In genomic region chr11:82889524-82890341, GRCm38 (mm10) we compare ENCODE assay signal across 8 mouse cellular contexts. TPM values are rescaled to one million over a fixed set of nuclear protein-coding genes. Genes with fewer than 3 reads are reported as not detected.
DNase-seq lines count a peak whose midpoint lies in the region; ATAC-seq lines count a peak whose summit lies in the region.

No protein-coding gene starts in this region.

- peak; percentile 50 for ATAC-seq in forebrain, embryonic 11.5 days (replicated peaks; ENCODE audit: low FRiP score)
- peak; percentile 73 for ATAC-seq in intestine, embryonic 15.5 days
- ATAC-seq in lung, embryonic 16.5 days (ENCODE audit: low read depth), result peak; percentile 52

- peak; percentile 18 for DNase-seq in ovary, postnatal 10 days (ENCODE audit: low spot score)
- DNase-seq in ovary, adult 18-20 months (ENCODE audit: low spot score), result no peak
- DNase-seq in ZHBTc4 (ENCODE audit: low read depth, low spot score), result peak; percentile 45
- peak; percentile 63 for DNase-seq in forebrain, embryonic 11.5 days (ENCODE audit: low spot score)
- DNase-seq in splenic B cell, adult 2 months (ENCODE audit: low read depth, low spot score), result peak; percentile 42
- no peak for DNase-seq in layer of hippocampus, adult 11-12 months (ENCODE audit: low spot score)

- H3K9ac ChIP-seq in forebrain, embryonic 11.5 days (ENCODE audit: low read length), result peak overlapping the region; percentile 82
- H3K9ac ChIP-seq in intestine, embryonic 15.5 days, result peak overlapping the region; percentile 62
- H3K9ac ChIP-seq in lung, embryonic 16.5 days (ENCODE audit: low read length), result peak overlapping the region; percentile 78

- no peaks in the 10 kb centered on the region for H3K9me3 ChIP-seq in forebrain, embryonic 11.5 days (ENCODE audit: control insufficient read depth, low read length)
- H3K9me3 ChIP-seq in intestine, embryonic 15.5 days, result no peaks in the 10 kb centered on the region
- H3K9me3 ChIP-seq in lung, embryonic 16.5 days (ENCODE audit: control insufficient read depth, low read length), result no peaks in the 10 kb centered on the region

- WGBS in forebrain, embryonic 11.5 days, result 4% methylated on average over 31 of the region's 31 CpGs
- WGBS in intestine, embryonic 15.5 days, result 8% methylated on average over 31 of the region's 31 CpGs
- 4% methylated on average over 29 of the region's 31 CpGs for WGBS in lung, embryonic 16.5 days

- H3K27ac ChIP-seq in forebrain, embryonic 11.5 days (ENCODE audit: low read depth, low read length), result no peak overlapping the region
- H3K27ac ChIP-seq in intestine, embryonic 15.5 days, result peak overlapping the region; percentile 68
- peak overlapping the region; percentile 72 for H3K27ac ChIP-seq in lung, embryonic 16.5 days (ENCODE audit: low read length)

- H3K4me1 ChIP-seq in forebrain, embryonic 11.5 days (replicated peaks; ENCODE audit: control insufficient read depth, insufficient read depth, low read length), result no peaks in the 10 kb centered on the region
- H3K4me1 ChIP-seq in intestine, embryonic 15.5 days (replicated peaks), result peaks cover 15% of the 10 kb centered on the region
- H3K4me1 ChIP-seq in lung, embryonic 16.5 days (replicated peaks; ENCODE audit: control insufficient read depth, insufficient read depth, low read length), result peaks cover 14% of the 10 kb centered on the region

- peak overlapping the region; percentile 63 for H3K4me3 ChIP-seq in forebrain, embryonic 11.5 days (ENCODE audit: low read depth, low read length)
- H3K4me3 ChIP-seq in intestine, embryonic 15.5 days (replicated peaks), result peak overlapping the region; percentile 52
- H3K4me3 ChIP-seq in lung, embryonic 16.5 days (ENCODE audit: low read length), result peak overlapping the region; percentile 75

- no peaks in the 10 kb centered on the region; the same call in 1 of the 2 replicates for H3K27me3 ChIP-seq in forebrain, embryonic 11.5 days (ENCODE audit: control insufficient read depth, insufficient read depth, low read length)
- H3K27me3 ChIP-seq in intestine, embryonic 15.5 days (replicated peaks), result 0 out of 2 replicates have a peak, but pooled peaks cover 2% of the 10 kb centered on the region
- no peaks in the 10 kb centered on the region for H3K27me3 ChIP-seq in lung, embryonic 16.5 days (ENCODE audit: control insufficient read depth, insufficient read depth, low read depth, low read length)
- H3K27me3 ChIP-seq in splenic B cell, adult 2 months (ENCODE audit: control insufficient read depth, insufficient read depth, low read length, poor library complexity, severe bottlenecking), result no peaks in the 10 kb centered on the region

- H3K4me2 ChIP-seq in forebrain, embryonic 11.5 days (ENCODE audit: low read depth, low read length, severe bottlenecking), result peak overlapping the region; percentile 92
- H3K4me2 ChIP-seq in intestine, embryonic 15.5 days (replicated peaks), result peak overlapping the region; percentile 91
- peak overlapping the region; percentile 81 for H3K4me2 ChIP-seq in lung, embryonic 16.5 days (ENCODE audit: low read depth, low read length)

- no peaks in the 10 kb centered on the region for H3K36me3 ChIP-seq in forebrain, embryonic 11.5 days (ENCODE audit: control insufficient read depth, insufficient read depth, low read length)
- no peaks in the 10 kb centered on the region for H3K36me3 ChIP-seq in intestine, embryonic 15.5 days
- H3K36me3 ChIP-seq in lung, embryonic 16.5 days (ENCODE audit: control insufficient read depth, insufficient read depth, low read length), result no peaks in the 10 kb centered on the region
- no peaks in the 10 kb centered on the region; the same call in 1 of the 2 replicates for H3K36me3 ChIP-seq in splenic B cell, adult 2 months (ENCODE audit: control insufficient read depth, insufficient read depth, low read length, poor library complexity, severe bottlenecking)

RNA-seq across cellular contexts. Expression of gene Rad51d, which starts 0.7 kb away (rescaled TPM):
- polyA plus RNA-seq in forebrain, embryonic 11.5 days (2014; fragmentation: Nextera tagmentation; extraction: Ambion mirVana), result 15.6 and 17.4 TPM in 2 replicates
- 12.7 and 16.0 TPM in 2 replicates for polyA plus RNA-seq in intestine, embryonic 15.5 days (2015; fragmentation: Nextera tagmentation; extraction: Ambion mirVana)
- 13.2 and 14.0 TPM in 2 replicates for polyA plus RNA-seq in lung, embryonic 16.5 days (2015; fragmentation: Nextera tagmentation; extraction: Ambion mirVana)

RNA-seq across cellular contexts. Expression of gene Fndc8, which starts 2.2 kb away (rescaled TPM):
- polyA plus RNA-seq in forebrain, embryonic 11.5 days (2014; fragmentation: Nextera tagmentation; extraction: Ambion mirVana), result 0.44 and 0.48 TPM in 2 replicates
- 0.15 and 0.23 TPM in 2 replicates for polyA plus RNA-seq in intestine, embryonic 15.5 days (2015; fragmentation: Nextera tagmentation; extraction: Ambion mirVana)
- polyA plus RNA-seq in lung, embryonic 16.5 days (2015; fragmentation: Nextera tagmentation; extraction: Ambion mirVana), result 0.09 and 0.20 TPM in 2 replicates

RNA-seq across cellular contexts. Expression of gene Nle1, which starts 18.5 kb away (rescaled TPM):
- polyA plus RNA-seq in forebrain, embryonic 11.5 days (2014; fragmentation: Nextera tagmentation; extraction: Ambion mirVana), result 31.9 and 34.8 TPM in 2 replicates
- 29.9 and 31.7 TPM in 2 replicates for polyA plus RNA-seq in intestine, embryonic 15.5 days (2015; fragmentation: Nextera tagmentation; extraction: Ambion mirVana)
- polyA plus RNA-seq in lung, embryonic 16.5 days (2015; fragmentation: Nextera tagmentation; extraction: Ambion mirVana), result 23.6 and 30.5 TPM in 2 replicates

RNA-seq across cellular contexts. Expression of gene Rffl, which starts 18.7 kb away (rescaled TPM):
- polyA plus RNA-seq in forebrain, embryonic 11.5 days (2014; fragmentation: Nextera tagmentation; extraction: Ambion mirVana), result 17.0 and 18.4 TPM in 2 replicates
- polyA plus RNA-seq in intestine, embryonic 15.5 days (2015; fragmentation: Nextera tagmentation; extraction: Ambion mirVana), result 12.5 and 13.8 TPM in 2 replicates
- polyA plus RNA-seq in lung, embryonic 16.5 days (2015; fragmentation: Nextera tagmentation; extraction: Ambion mirVana), result 12.7 and 13.4 TPM in 2 replicates

RNA-seq across cellular contexts. Expression of gene Unc45b, which starts 20.6 kb away (rescaled TPM):
- 0.20 and 0.41 TPM in 2 replicates for polyA plus RNA-seq in forebrain, embryonic 11.5 days (2014; fragmentation: Nextera tagmentation; extraction: Ambion mirVana)
- polyA plus RNA-seq in intestine, embryonic 15.5 days (2015; fragmentation: Nextera tagmentation; extraction: Ambion mirVana), result 1.8 and 2.1 TPM in 2 replicates
- 14.5 and 16.2 TPM in 2 replicates for polyA plus RNA-seq in lung, embryonic 16.5 days (2015; fragmentation: Nextera tagmentation; extraction: Ambion mirVana)

Comparison
In these comparisons a context has a peak if more than half of its experiments do, and no peak if none do; other contexts are left out.
1. DNase-seq: peak in ovary, postnatal 10 days (single experiment), ZHBTc4 (single experiment), forebrain, embryonic 11.5 days (single experiment) and splenic B cell, adult 2 months (single experiment); none in ovary, adult 18-20 months (single experiment) and layer of hippocampus, adult 11-12 months (single experiment).
2. Peak in every context shown above with its lines, with median percentiles within 50 percentile points of each other: ATAC-seq, H3K4me2 ChIP-seq, H3K4me3 ChIP-seq and H3K9ac ChIP-seq.